Mouse (Mus musculus): ENCODE measurements around the gene Il1r1. TPM values are rescaled to one million over a fixed set of nuclear protein-coding genes. Genes with fewer than 3 reads are reported as not detected.

Il1r1 gene
- polyA plus RNA-seq, 1 experiment from 2014 or later = 0.77 TPM

DNA sequence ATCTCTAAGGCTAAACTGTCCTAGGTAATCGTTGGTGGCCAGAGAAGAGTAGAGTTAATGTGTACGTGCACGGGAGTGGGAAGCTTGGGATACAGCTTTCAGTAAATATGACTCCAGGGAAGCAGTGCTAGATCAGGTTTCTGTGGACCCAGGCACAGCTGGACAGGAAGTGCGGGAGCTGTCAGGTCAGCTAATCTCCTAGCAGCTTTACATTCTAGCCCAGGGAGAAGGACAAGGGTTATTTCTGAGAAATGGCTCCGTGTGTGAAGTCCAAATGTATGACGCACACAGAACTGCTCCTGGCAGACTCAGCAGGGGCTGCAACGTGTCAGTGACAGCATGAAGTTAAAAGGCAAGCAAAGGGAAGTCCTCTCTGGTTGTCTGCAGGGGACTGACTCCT lies 8.3 kb downstream of the Il1r1 start:
- Histone ChIP-seq H3K27ac (replicated peaks) (no peak overlapping the region), H3K27me3 (replicated peaks) (no peaks in the 10 kb centered on the region), H3K4me3 (replicated peaks) (no peak overlapping the region), H3K9me3 (replicated peaks) (no peaks in the 10 kb centered on the region), H3K36me3 (no peaks in the 10 kb centered on the region), H3K4me1 (no peaks in the 10 kb centered on the region), H3K4me2 (no peak overlapping the region), H3K9ac (replicated peaks) (no peak overlapping the region)
- 77% methylated on average over 7 of the region's 7 CpGs for WGBS
- ATAC-seq (ENCODE audit: low FRiP score) = no peak

GRCm38 (mm10) chr1:40233621-40234020 lies 8.7 kb downstream of the Il1r1 start:
- no peaks in the 10 kb centered on the region for H3K9me3 ChIP-seq (replicated peaks)
- no peak overlapping the region for H3K9ac ChIP-seq (replicated peaks)
- H3K4me2 ChIP-seq = no peak overlapping the region
- no peaks in the 10 kb centered on the region for H3K4me1 ChIP-seq
- no peak overlapping the region for H3K27ac ChIP-seq (replicated peaks)
- H3K36me3 ChIP-seq = no peaks in the 10 kb centered on the region
- no peak for ATAC-seq (ENCODE audit: low FRiP score)
- no peak overlapping the region for H3K4me3 ChIP-seq (replicated peaks)
- no peaks in the 10 kb centered on the region for H3K27me3 ChIP-seq (replicated peaks)
- WGBS = 86% methylated on average over 3 of the region's 3 CpGs

GRCm38 (mm10) chr1:40235597-40236249 lies 10.8 kb downstream of the Il1r1 start:
- no peak overlapping the region for H3K27ac ChIP-seq (replicated peaks)
- 90% methylated on average over 5 of the region's 5 CpGs for WGBS
- H3K9me3 ChIP-seq (replicated peaks) = no peaks in the 10 kb centered on the region
- no peaks in the 10 kb centered on the region for H3K27me3 ChIP-seq (replicated peaks)
- H3K9ac ChIP-seq (replicated peaks) = no peak overlapping the region
- H3K4me1 ChIP-seq = no peaks in the 10 kb centered on the region
- no peak for ATAC-seq (ENCODE audit: low FRiP score)
- no peak overlapping the region for H3K4me2 ChIP-seq
- no peaks in the 10 kb centered on the region for H3K36me3 ChIP-seq
- no peak overlapping the region for H3K4me3 ChIP-seq (replicated peaks)

GRCm38 (mm10) chr1:40236694-40237093 lies 11.8 kb downstream of the Il1r1 start:
- H3K4me1 ChIP-seq = no peaks in the 10 kb centered on the region
- H3K27ac ChIP-seq (replicated peaks) = no peak overlapping the region
- no peak overlapping the region for H3K9ac ChIP-seq (replicated peaks)
- H3K9me3 ChIP-seq (replicated peaks) = no peaks in the 10 kb centered on the region
- 48% methylated on average over 6 of the region's 6 CpGs for WGBS
- H3K27me3 ChIP-seq (replicated peaks) = no peaks in the 10 kb centered on the region
- ATAC-seq (ENCODE audit: low FRiP score) = no peak
- no peak overlapping the region for H3K4me3 ChIP-seq (replicated peaks)
- H3K4me2 ChIP-seq = no peak overlapping the region
- H3K36me3 ChIP-seq = no peaks in the 10 kb centered on the region

DNA sequence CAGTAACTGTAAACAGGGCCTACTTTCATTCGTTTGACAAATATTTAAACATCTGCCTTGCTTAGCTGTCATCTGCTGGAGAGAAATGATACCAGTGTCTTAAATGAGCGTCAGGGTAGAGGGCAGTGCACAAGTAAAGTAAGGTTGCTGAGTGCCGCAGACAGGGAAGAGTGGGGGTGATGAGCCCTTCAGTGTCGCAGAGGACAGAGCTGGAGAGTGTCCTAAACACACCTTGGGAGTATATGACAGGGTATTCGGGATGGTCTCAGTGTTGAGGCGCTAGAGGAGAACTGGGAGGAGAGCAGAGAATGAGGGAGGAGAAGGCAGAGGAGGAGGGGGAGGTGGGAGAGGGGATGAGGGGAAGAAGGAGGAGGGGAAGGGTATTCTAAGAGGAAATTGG lies 12.2 kb downstream of the Il1r1 start:
- Histone ChIP-seq H3K9ac (replicated peaks) (no peak overlapping the region), H3K9me3 (replicated peaks) (no peaks in the 10 kb centered on the region), H3K36me3 (no peaks in the 10 kb centered on the region), H3K4me1 (no peaks in the 10 kb centered on the region), H3K27me3 (replicated peaks) (no peaks in the 10 kb centered on the region), H3K27ac (replicated peaks) (no peak overlapping the region), H3K4me2 (no peak overlapping the region), H3K4me3 (replicated peaks) (no peak overlapping the region)
- ATAC-seq (ENCODE audit: low FRiP score) = no peak
- WGBS = 66% methylated on average over 6 of the region's 6 CpGs

- no peak overlapping the region for H3K4me2 ChIP-seq
- H3K36me3 ChIP-seq = no peaks in the 10 kb centered on the region
- WGBS = 89% methylated on average over 9 of the region's 9 CpGs
- H3K9ac ChIP-seq (replicated peaks) = no peak overlapping the region
- H3K27ac ChIP-seq (replicated peaks) = no peak overlapping the region
- no peaks in the 10 kb centered on the region for H3K27me3 ChIP-seq (replicated peaks)
- H3K4me1 ChIP-seq = no peaks in the 10 kb centered on the region
- no peak overlapping the region for H3K4me3 ChIP-seq (replicated peaks)
- ATAC-seq (ENCODE audit: low FRiP score) = no peak
- H3K9me3 ChIP-seq (replicated peaks) = no peaks in the 10 kb centered on the region
These were observed 15.6 kb downstream of the Il1r1 start for GRCm38 (mm10) chr1:40240353-40241092.

- Histone ChIP-seq H3K36me3 (no peaks in the 10 kb centered on the region), H3K4me3 (replicated peaks) (no peak overlapping the region), H3K27ac (replicated peaks) (no peak overlapping the region), H3K4me1 (no peaks in the 10 kb centered on the region), H3K9me3 (replicated peaks) (no peaks in the 10 kb centered on the region), H3K4me2 (no peak overlapping the region), H3K27me3 (replicated peaks) (no peaks in the 10 kb centered on the region), H3K9ac (replicated peaks) (no peak overlapping the region)
- no peak for ATAC-seq (ENCODE audit: low FRiP score)
- WGBS = 86% methylated on average over 1 of the region's 1 CpGs
These were observed 17.8 kb downstream of the Il1r1 start for GRCm38 (mm10) chr1:40242717-40243116.

DNA sequence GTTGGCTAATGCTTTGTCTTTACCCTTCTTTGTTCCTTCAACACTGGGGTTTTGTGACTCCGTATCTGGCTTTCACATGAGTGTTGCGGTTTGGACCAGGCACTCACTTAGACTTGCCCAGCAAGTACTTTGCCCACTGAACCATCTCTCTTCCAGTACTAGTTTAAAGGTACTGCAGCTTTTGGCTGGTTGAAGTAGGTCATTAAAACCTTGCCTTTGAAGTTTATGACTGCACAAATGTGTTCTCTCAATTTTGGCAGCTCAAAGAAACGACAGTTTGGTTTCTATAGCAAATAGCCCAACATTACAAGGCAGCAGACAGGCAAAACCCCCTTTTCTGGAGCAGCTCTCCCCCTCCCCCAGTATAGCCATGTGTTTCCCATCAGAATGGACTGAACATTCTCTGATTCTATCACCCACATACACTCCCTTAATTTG lies 18.7 kb downstream of the Il1r1 start:
- no peak overlapping the region for H3K9ac ChIP-seq (replicated peaks)
- H3K4me1 ChIP-seq = no peaks in the 10 kb centered on the region
- no peak for ATAC-seq (ENCODE audit: low FRiP score)
- H3K36me3 ChIP-seq = no peaks in the 10 kb centered on the region
- no peaks in the 10 kb centered on the region for H3K9me3 ChIP-seq (replicated peaks)
- no peak overlapping the region for H3K27ac ChIP-seq (replicated peaks)
- no peak overlapping the region for H3K4me2 ChIP-seq
- H3K27me3 ChIP-seq (replicated peaks) = no peaks in the 10 kb centered on the region
- no peak overlapping the region for H3K4me3 ChIP-seq (replicated peaks)
- WGBS = 70% methylated on average over 3 of the region's 3 CpGs

- no peak overlapping the region for H3K9ac ChIP-seq (replicated peaks)
- H3K4me3 ChIP-seq (replicated peaks) = no peak overlapping the region
- H3K4me2 ChIP-seq = no peak overlapping the region
- ATAC-seq (ENCODE audit: low FRiP score) = no peak
- H3K9me3 ChIP-seq (replicated peaks) = no peaks in the 10 kb centered on the region
- H3K36me3 ChIP-seq = no peaks in the 10 kb centered on the region
- 45% methylated on average over 4 of the region's 4 CpGs for WGBS
- no peaks in the 10 kb centered on the region for H3K4me1 ChIP-seq
- H3K27me3 ChIP-seq (replicated peaks) = no peaks in the 10 kb centered on the region
- no peak overlapping the region for H3K27ac ChIP-seq (replicated peaks)
These were observed 25.5 kb downstream of the Il1r1 start for GRCm38 (mm10) chr1:40250425-40250824.

DNA sequence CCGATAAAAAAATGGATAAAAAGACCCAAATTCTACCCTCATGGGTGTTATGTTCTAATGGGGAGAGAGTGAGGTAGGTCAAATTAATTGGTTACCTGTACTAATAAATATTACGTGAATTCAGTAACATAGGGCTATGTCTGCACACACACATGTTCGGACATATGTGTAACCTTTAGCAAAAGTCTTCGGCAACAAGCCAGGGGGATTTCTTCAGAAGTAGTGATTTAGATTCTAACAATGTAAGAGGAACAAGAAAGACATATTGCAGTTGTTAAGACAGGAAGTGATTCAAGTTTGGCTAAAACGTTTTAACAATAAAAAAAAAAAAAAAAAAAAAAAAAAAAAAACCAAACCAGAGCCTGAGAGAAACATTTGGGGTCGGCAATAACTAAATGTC lies 27.6 kb downstream of the Il1r1 start:
- Histone ChIP-seq H3K4me3 (replicated peaks) (no peak overlapping the region), H3K4me2 (no peak overlapping the region), H3K4me1 (no peaks in the 10 kb centered on the region), H3K27me3 (replicated peaks) (no peaks in the 10 kb centered on the region), H3K36me3 (no peaks in the 10 kb centered on the region), H3K27ac (replicated peaks) (no peak overlapping the region), H3K9me3 (replicated peaks) (no peaks in the 10 kb centered on the region), H3K9ac (replicated peaks) (no peak overlapping the region)
- 89% methylated on average over 6 of the region's 6 CpGs for WGBS
- ATAC-seq (ENCODE audit: low FRiP score) = no peak

GRCm38 (mm10) chr1:40253940-40254339 lies 29.1 kb downstream of the Il1r1 start:
- Histone ChIP-seq H3K4me1 (no peaks in the 10 kb centered on the region), H3K36me3 (no peaks in the 10 kb centered on the region), H3K4me2 (no peak overlapping the region), H3K9me3 (replicated peaks) (no peaks in the 10 kb centered on the region), H3K9ac (replicated peaks) (no peak overlapping the region), H3K27me3 (replicated peaks) (no peaks in the 10 kb centered on the region), H3K27ac (replicated peaks) (no peak overlapping the region), H3K4me3 (replicated peaks) (no peak overlapping the region)
- WGBS = 88% methylated on average over 5 of the region's 5 CpGs
- no peak for ATAC-seq (ENCODE audit: low FRiP score)

DNA sequence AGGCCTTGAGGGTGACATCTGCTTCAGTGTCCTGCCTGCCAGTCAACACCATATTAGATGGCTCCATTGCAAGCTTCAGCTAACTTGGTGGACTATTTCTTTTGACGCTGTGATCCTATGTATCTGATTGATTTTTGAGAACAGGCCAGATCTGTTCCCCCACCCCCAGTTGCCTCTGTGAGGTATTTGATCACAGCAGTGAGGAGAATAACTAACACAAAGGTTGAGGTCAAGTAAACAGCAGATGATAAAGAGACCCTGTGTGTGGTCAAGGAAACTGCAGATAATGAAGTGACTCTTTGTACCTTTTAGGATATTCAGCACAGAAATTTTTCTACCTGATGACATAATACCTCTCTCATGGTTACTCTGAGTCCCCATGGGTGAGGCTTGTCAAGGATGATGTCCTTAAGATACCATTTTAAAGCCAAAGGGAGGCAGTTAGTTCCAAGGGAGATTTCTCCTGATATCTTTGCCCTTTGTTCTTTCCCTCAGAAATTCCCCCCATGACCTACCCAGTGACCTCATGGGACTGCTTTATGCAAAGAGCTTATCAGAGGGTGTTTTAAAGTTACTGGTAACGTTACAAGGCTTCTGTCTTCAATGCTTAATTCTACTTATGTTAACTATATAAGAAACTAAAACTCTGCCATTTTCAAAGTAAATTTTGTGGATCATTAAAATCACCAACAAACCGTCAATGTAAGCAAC lies 29.6 kb downstream of the Il1r1 start:
- H3K4me2 ChIP-seq = no peak overlapping the region
- H3K9ac ChIP-seq (replicated peaks) = no peak overlapping the region
- no peak for ATAC-seq (ENCODE audit: low FRiP score)
- no peak overlapping the region for H3K4me3 ChIP-seq (replicated peaks)
- no peaks in the 10 kb centered on the region for H3K27me3 ChIP-seq (replicated peaks)
- no peaks in the 10 kb centered on the region for H3K9me3 ChIP-seq (replicated peaks)
- 75% methylated on average over 3 of the region's 3 CpGs for WGBS
- H3K4me1 ChIP-seq = no peaks in the 10 kb centered on the region
- no peaks in the 10 kb centered on the region for H3K36me3 ChIP-seq
- H3K27ac ChIP-seq (replicated peaks) = no peak overlapping the region
